Mouse (Mus musculus) adrenal gland (tissue): Measurements from ENCODE around the gene Gm10271.

ENCODE experiments used
- intact Hi-C: fragments of 180-260 bp; cut with DNase I; formaldehyde crosslinking; loops from one replicate; pipeline ENCODE4 v1.15.1; 2025

The Gm10271 gene

GRCm38 (mm10) chr10:116980273-116980672, 7.9 kb upstream of the Gm10271 start:
- intact Hi-C loops: no loop called here

GRCm38 (mm10) chr10:116978841-116979240, 6.4 kb upstream of the Gm10271 start:
- intact Hi-C loops: loop anchor here (2.0 kb wide), 1 partner anchor 56 kb away; no protein-coding TSS in a partner anchor

DNA sequence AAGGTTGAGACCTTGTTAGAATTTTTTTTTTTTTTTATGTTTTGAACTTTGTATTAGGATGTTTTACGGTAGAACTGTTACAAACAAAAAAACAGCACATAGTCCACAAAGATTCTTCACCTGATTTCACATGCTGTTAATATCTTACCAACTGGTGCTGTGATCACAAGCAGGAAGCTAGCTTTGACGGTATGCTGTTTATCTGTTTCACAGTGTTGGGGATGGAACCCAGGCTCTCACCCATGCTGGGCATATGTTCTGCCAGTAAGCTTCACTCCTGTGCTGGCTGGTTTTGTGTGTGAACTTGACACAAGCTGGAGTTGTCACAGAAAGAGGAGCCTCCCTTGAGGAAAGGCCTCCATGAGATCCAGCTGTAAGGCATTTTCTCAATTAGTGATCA, 5.4 kb upstream of the Gm10271 start:
- intact Hi-C loops: loop anchor here (2.0 kb wide), 1 partner anchor 57 kb away; no protein-coding TSS in a partner anchor

DNA sequence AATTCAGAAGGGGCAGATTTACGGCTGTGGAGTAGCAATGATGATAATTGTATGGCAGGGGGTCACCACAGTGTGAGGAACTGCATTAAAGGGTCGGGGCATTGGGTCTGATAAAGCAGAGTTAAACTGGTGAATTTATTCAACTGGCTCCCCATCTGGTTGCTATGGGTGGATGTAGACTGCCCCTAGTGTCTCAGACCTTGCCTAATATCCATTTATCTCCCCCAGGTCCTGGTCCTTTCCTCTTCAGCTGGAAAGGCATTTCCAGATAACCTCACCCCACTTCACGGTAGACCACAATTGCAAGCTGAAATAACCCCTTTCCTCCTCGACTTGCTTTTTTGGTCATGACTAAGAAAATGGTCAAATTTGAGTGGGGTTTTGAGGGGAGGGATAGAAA, 5.0 kb upstream of the Gm10271 start:
- intact Hi-C loops: no loop called here

DNA sequence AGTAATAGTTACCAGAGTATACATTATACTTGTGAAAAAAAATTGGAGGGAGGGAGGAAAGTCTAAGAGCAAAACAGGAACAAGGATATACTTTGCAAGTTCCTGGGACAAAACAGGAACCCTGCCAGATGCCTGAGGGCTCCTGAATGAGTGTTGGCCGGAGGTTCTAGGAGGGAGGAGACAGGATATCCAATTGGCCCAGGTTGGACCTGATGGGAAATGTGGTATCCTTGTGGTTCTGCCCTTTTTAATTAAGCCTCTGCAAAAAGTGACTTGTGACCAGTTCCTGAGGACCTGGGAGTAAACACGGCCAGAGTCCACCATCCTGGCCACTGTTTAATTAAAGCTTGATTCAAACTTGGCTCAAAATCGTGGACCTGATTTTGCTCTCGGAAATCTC, 3.7 kb downstream of the Gm10271 start:
- intact Hi-C loops: no loop called here

DNA sequence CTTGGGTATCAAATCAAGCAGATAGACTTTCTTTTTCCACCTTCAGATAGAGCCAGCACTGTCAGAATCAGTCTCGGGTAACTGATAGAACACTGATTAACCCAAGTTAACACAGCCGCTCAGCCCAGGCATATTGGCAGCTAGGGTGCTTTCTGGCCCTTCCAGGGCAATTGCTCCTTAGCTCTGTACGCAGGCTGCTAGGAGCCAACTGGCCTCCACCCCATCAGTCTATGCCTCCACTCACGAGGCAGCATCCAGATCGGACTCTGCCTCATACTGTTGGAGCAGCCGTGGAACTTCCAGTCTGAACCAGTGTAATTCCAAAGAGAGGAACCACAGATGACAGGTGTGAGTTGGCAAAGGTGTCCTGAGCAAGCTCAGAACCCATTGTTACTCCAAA, 6.3 kb downstream of the Gm10271 start:
- intact Hi-C loops: no loop called here

DNA sequence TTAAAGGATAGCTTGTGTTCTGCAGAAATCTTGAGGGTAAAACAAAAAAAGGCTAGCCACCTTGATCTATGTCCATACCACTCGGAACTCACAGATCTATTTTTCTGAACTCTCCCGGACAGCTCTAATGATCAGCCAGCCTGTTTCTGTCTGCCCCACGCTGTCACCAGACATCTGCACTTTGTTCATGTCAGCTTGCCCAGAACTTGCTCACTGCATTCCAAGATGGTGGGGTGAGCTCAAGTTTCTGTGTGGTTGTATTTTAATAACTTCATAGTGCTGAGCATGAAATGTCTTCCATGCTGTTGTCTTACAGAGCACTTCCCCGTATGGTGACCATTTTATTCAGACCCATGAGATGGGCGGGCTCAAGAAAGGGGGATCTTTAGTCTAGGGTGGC, 7.1 kb downstream of the Gm10271 start:
- intact Hi-C loops: no loop called here

DNA sequence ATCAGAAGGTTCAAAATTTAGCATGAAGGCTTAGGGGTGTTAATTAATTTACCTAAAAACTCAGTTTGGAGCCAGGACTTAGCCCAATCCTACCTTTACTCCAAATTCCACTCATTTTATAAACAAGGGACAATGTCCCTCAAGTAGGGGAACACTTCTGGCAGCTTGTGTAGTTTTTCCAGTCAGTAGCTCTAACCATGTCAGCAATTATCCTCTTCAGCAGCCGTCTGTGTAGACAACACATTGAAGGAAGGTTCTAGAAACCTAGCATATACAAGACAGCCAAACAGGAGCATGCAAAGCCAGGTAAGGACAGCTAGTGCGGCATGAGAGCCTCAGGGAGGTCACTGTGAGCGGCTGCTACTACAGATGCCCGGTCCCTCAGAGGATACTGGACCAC, 7.8 kb downstream of the Gm10271 start:
- intact Hi-C loops: no loop called here

DNA sequence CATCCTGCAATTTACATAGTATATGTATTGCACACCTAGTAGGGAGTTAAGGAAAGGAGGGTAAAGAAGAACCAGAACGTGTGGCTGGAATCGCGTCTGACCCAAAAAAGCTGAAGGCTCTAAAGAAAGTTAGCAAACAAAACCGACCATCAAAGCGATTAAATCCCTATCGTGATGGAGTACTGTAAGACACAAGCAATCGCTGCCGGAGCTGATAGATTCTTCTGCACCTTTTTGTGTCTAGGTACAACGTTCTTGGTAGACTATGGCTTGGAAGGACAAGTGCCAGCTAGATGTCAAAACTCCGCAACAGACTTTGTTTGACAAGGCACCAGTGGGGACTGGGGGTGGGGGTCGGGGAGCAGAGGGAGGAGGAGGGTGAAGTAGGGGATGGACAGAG, 8.3 kb downstream of the Gm10271 start:
- intact Hi-C loops: no loop called here

DNA sequence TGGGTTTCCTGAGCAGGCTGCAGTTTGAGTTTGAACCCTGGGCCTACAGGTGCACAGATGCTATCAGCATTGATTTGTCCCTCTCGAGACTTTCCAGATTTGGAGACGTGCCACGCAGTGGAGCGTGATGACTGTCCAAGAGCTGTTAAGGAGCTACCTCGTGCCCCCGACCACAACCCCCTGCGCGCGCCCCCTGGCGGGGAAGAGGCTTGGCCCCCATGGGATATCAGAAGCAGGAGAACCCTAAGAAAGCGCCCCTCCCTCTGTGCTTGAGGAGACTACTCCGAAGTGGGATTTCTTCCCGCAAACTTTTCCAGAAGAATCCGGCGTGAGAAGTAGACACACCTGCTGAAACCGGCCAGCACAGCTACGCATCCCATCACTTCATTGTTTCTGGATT, 9.6 kb downstream of the Gm10271 start:
- intact Hi-C loops: no loop called here

- intact Hi-C loops: no loop called here
These were observed 10.3 kb downstream of the Gm10271 start for GRCm38 (mm10) chr10:116962152-116962551.

DNA sequence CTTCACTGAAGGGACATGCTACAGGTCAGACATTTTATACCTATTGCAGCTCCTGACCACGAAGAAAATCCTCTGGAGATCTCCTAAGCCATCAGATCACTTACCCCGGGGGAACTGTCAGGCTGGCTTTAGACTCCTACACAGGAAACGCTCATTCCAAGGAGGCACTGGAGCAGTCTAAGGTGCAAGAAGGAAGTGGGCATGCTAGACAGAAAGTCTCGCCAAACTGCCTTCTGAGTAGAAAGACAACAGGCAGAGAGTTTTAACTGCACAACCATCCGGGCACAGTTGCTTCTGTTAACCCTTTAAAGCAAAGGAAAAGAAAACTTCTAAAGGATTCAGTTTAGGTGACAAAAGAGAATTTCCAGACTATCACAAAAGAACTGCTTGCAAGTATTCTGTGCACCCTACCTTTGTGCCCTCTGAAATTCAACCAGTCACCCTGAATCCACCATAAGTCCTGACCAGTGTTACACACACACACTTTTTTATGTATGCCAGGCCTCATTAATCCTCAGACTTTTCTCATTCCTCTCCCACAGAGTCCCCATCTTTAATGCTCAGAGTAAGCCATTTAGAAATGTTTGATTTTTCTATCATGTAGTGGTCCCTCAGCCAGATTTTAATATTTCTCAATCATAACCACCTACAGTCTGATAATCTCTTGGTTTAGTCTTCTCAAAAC, 14.4 kb downstream of the Gm10271 start:
- intact Hi-C loops: no loop called here

GRCm38 (mm10) chr10:116956483-116957158, 15.8 kb downstream of the Gm10271 start:
- intact Hi-C loops: no loop called here

DNA sequence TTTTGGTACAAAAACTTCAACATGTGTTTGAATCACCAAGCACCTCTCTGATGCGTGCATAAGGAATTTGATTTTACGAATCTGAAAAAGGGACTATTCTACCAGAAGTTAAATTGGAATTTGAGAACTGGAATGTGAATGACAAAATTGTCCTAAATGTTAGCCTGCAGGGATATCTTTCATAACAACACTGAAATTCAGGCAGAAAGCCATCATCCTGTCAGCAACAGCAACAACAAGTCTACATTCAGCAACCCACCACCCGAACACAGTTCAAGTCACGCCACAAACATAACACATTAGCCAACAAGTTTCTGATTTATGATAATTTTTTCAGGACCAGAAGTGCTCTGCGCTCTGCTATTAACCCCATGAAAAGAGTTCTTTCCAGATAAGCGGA, 17.2 kb downstream of the Gm10271 start:
- intact Hi-C loops: no loop called here

- intact Hi-C loops: no loop called here
These were observed 21.5 kb downstream of the Gm10271 start for GRCm38 (mm10) chr10:116950886-116951285.

- intact Hi-C loops: no loop called here
These were observed 22.2 kb downstream of the Gm10271 start, which contains the start of gene Rab3ip for GRCm38 (mm10) chr10:116950009-116950769. Gene Rab3ip, minus strand, starts transcription at chr10:116950769.

DNA sequence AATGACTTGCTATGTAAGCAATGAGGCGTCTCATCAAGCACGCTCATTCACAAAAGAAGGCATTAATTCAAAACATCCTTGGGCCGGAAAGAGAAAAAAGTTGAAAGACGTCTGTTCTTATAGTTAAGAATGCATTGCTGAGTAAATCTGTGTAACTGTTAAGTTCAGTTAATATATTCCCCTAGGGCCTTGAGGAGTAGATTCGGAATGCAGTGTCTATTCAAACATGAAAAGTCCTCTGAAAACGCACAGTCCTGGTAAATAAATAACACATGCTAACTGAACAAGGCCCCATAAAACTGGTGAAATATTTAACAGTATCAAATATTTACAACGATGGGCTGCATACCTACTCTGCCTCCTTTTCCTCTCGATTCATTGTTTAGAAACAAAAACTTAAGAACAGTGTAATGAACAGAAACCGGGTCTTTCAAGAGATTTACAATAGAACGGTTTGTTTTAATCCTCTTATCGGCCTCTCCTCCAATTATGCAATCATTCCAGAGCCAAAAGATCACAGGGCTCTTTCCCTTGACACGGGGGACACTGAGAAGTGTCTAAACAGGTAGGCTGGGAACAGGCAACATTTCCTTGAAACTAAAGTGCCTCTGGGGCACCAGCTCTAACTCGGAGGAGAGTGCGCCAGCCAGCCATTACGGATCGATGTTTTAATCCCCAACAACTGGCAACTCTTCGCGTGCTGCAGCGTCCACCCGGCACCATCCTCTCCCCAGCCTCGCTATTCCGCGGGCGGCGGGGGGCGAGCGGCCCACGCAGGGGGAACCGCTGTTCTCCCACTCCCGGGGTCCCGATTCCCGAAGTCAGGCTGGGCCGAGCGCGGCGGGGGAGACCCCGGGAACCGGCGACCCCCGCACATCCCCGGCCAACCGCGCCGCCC, 23.0 kb downstream of the Gm10271 start:
- intact Hi-C loops: loop anchor here (10.0 kb wide), 2 partner anchors 85 to 255 kb away; no protein-coding TSS in a partner anchor

DNA sequence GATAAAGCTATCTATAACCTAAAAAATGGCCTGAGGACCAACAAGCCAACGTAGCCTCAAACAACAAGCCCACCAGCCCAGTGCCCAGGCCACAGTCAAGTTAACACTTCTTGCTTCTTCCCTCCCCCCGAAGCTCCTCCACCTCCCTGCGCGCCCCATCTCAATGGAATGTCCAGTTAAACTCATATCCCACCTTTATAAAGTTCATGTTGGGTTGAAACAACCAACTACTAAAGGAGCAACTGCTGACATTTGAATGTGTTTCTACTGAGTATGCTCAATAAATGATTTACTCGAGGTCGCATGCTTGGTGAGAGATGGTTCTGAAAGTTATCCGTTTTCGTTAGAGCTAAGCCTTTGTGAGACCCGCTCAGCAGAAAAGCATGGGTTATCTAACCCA, 24.0 kb downstream of the Gm10271 start:
- intact Hi-C loops: loop anchor here (10.0 kb wide), 2 partner anchors 86 to 256 kb away; no protein-coding TSS in a partner anchor

GRCm38 (mm10) chr10:116944940-116945339, 27.5 kb downstream of the Gm10271 start:
- intact Hi-C loops: loop anchor here (10.0 kb wide), 2 partner anchors 90 to 260 kb away; no protein-coding TSS in a partner anchor

GRCm38 (mm10) chr10:116944144-116944543, 28.3 kb downstream of the Gm10271 start:
- intact Hi-C loops: loop anchor here (10.0 kb wide), 2 partner anchors 91 to 261 kb away; no protein-coding TSS in a partner anchor

GRCm38 (mm10) chr10:116943025-116943424, 29.4 kb downstream of the Gm10271 start:
- intact Hi-C loops: loop anchor here (10.0 kb wide), 2 partner anchors 92 to 262 kb away; no protein-coding TSS in a partner anchor
